Mouse (Mus musculus): ENCODE measurements at regions not wholly inside any gene's neighbourhood (a gene's known extent, or its start where the extent isn't known, plus 50 kb on each side); places are given as distances from the start of the nearest gene placed in this dataset.
"Not testable (repeated sequence)": the region's sequence is repeated elsewhere in the genome, so short reads cannot be mapped to it uniquely, and the experiment has no call there.

GRCm38 (mm10) chr14:86599511-86599910, 541.5 kb downstream of the Diaph3 start:
- DNase-seq (ENCODE audit: low spot score) (no peak), ATAC-seq (replicated peaks; ENCODE audit: low FRiP score) (no peak)
- Histone ChIP-seq H3K9ac (ENCODE audit: low read length) (no peak overlapping the region), H3K4me3 (ENCODE audit: low read depth, low read length) (no peak overlapping the region), H3K27ac (ENCODE audit: low read depth, low read length) (no peak overlapping the region), H3K27me3 (ENCODE audit: control insufficient read depth, insufficient read depth, low read length) (no peaks in the 10 kb centered on the region), H3K4me2 (ENCODE audit: low read depth, low read length, severe bottlenecking) (no peak overlapping the region), H3K4me1 (replicated peaks; ENCODE audit: control insufficient read depth, insufficient read depth, low read length) (no peaks in the 10 kb centered on the region), H3K9me3 (ENCODE audit: control insufficient read depth, low read length) (no peaks in the 10 kb centered on the region), H3K36me3 (ENCODE audit: control insufficient read depth, insufficient read depth, low read length) (no peaks in the 10 kb centered on the region)
- 90% methylated on average over 3 of the region's 3 CpGs for WGBS

- DNase-seq (ENCODE audit: low spot score), result no peak
- H3K4me2 ChIP-seq (ENCODE audit: low read depth, low read length, severe bottlenecking), result no peak overlapping the region
- no peak overlapping the region for H3K27ac ChIP-seq (ENCODE audit: low read depth, low read length)
- no peaks in the 10 kb centered on the region for H3K27me3 ChIP-seq (ENCODE audit: control insufficient read depth, insufficient read depth, low read length)
- H3K4me3 ChIP-seq (ENCODE audit: low read depth, low read length), result no peak overlapping the region
- ATAC-seq (replicated peaks; ENCODE audit: low FRiP score), result no peak
- no peaks in the 10 kb centered on the region for H3K4me1 ChIP-seq (replicated peaks; ENCODE audit: control insufficient read depth, insufficient read depth, low read length)
- H3K9me3 ChIP-seq (ENCODE audit: control insufficient read depth, low read length), result no peaks in the 10 kb centered on the region
- WGBS, result 84% methylated on average over 2 of the region's 2 CpGs
- H3K9ac ChIP-seq (ENCODE audit: low read length), result no peak overlapping the region
- H3K36me3 ChIP-seq (ENCODE audit: control insufficient read depth, insufficient read depth, low read length), result no peaks in the 10 kb centered on the region
Measured at GRCm38 (mm10) chr14:86588525-86588924, 552.5 kb downstream of the Diaph3 start.

GRCm38 (mm10) chr14:86585959-86586358, 555.1 kb downstream of the Diaph3 start:
- H3K27ac ChIP-seq (ENCODE audit: low read depth, low read length); ATAC-seq (replicated peaks; ENCODE audit: low FRiP score); DNase-seq (ENCODE audit: low spot score); H3K9ac ChIP-seq (ENCODE audit: low read length); H3K4me2 ChIP-seq (ENCODE audit: low read depth, low read length, severe bottlenecking); H3K36me3 ChIP-seq (ENCODE audit: control insufficient read depth, insufficient read depth, low read length); H3K4me3 ChIP-seq (ENCODE audit: low read depth, low read length); H3K9me3 ChIP-seq (ENCODE audit: control insufficient read depth, low read length); H3K27me3 ChIP-seq (ENCODE audit: control insufficient read depth, insufficient read depth, low read length); H3K4me1 ChIP-seq (replicated peaks; ENCODE audit: control insufficient read depth, insufficient read depth, low read length): not testable (repeated sequence)
- 32% methylated on average over 5 of the region's 5 CpGs for WGBS

- Histone ChIP-seq H3K27ac (ENCODE audit: low read depth, low read length) (no peak overlapping the region), H3K4me1 (replicated peaks; ENCODE audit: control insufficient read depth, insufficient read depth, low read length) (no peaks in the 10 kb centered on the region), H3K36me3 (ENCODE audit: control insufficient read depth, insufficient read depth, low read length) (no peaks in the 10 kb centered on the region), H3K4me3 (ENCODE audit: low read depth, low read length) (no peak overlapping the region), H3K9ac (ENCODE audit: low read length) (no peak overlapping the region), H3K9me3 (ENCODE audit: control insufficient read depth, low read length) (no peaks in the 10 kb centered on the region), H3K27me3 (ENCODE audit: control insufficient read depth, insufficient read depth, low read length) (no peaks in the 10 kb centered on the region), H3K4me2 (ENCODE audit: low read depth, low read length, severe bottlenecking) (no peak overlapping the region)
- DNase-seq (ENCODE audit: low spot score) (no peak), ATAC-seq (replicated peaks; ENCODE audit: low FRiP score) (peak; percentile 66; the same call in 1 of the 2 replicates)
- 61% methylated on average over 2 of the region's 2 CpGs for WGBS
Measured at GRCm38 (mm10) chr14:86562728-86563127, 578.3 kb downstream of the Diaph3 start.

DNA sequence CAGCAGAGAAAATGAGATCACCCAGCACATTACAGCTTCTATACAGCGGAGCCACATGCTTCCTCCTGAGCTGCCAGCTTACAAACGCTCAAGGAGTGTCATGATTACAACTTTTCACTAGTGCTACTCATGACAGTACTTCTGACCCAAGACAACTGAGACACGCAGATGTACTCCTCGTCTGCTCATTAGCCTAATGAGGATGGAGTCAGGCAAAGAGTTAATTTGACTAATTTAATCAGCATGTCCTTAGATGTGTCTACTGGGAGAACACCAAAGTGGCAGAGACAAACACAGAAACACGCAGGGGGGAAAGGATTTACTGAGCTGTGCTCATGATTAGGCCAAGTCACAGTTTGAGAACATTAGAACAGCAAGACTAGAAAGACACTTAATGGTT, 603.0 kb downstream of the Diaph3 start:
- Histone ChIP-seq H3K4me2 (ENCODE audit: low read depth, low read length, severe bottlenecking) (no peak overlapping the region), H3K9me3 (ENCODE audit: control insufficient read depth, low read length) (no peaks in the 10 kb centered on the region), H3K4me1 (replicated peaks; ENCODE audit: control insufficient read depth, insufficient read depth, low read length) (no peaks in the 10 kb centered on the region), H3K4me3 (ENCODE audit: low read depth, low read length) (no peak overlapping the region), H3K27me3 (ENCODE audit: control insufficient read depth, insufficient read depth, low read length) (no peaks in the 10 kb centered on the region), H3K27ac (ENCODE audit: low read depth, low read length) (no peak overlapping the region), H3K9ac (ENCODE audit: low read length) (no peak overlapping the region), H3K36me3 (ENCODE audit: control insufficient read depth, insufficient read depth, low read length) (no peaks in the 10 kb centered on the region)
- ATAC-seq (replicated peaks; ENCODE audit: low FRiP score), result no peak
- WGBS, result 60% methylated on average over 5 of the region's 5 CpGs
- DNase-seq (ENCODE audit: low spot score), result no peak

GRCm38 (mm10) chr14:86536341-86537027, 604.6 kb downstream of the Diaph3 start:
- Histone ChIP-seq H3K27me3 (ENCODE audit: control insufficient read depth, insufficient read depth, low read length) (no peaks in the 10 kb centered on the region), H3K4me2 (ENCODE audit: low read depth, low read length, severe bottlenecking) (no peak overlapping the region), H3K36me3 (ENCODE audit: control insufficient read depth, insufficient read depth, low read length) (no peaks in the 10 kb centered on the region), H3K4me1 (replicated peaks; ENCODE audit: control insufficient read depth, insufficient read depth, low read length) (no peaks in the 10 kb centered on the region), H3K9me3 (ENCODE audit: control insufficient read depth, low read length) (no peaks in the 10 kb centered on the region), H3K4me3 (ENCODE audit: low read depth, low read length) (no peak overlapping the region), H3K27ac (ENCODE audit: low read depth, low read length) (no peak overlapping the region), H3K9ac (ENCODE audit: low read length) (no peak overlapping the region)
- no peak for ATAC-seq (replicated peaks; ENCODE audit: low FRiP score)
- WGBS, result 79% methylated on average over 1 of the region's 1 CpGs
- DNase-seq (ENCODE audit: low spot score), result no peak

DNA sequence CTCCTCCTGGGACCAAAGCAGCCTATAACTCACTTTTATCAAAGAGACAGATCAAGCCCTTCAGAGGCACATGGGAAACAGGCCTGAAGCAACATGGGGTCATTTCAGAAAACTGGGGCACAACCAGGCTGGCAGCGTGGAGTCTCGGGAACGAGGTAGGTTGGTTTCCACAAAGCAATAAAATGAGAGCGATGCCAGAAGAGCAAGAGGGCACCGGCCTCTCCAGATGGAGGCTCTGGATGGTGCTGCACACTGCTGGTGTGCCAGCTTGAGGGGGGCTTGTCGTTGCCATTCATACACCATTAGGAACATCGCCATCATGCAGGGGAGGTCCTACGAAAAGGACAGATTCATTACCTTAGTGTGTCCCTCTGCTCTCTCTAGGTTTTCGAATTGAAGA, 630.6 kb downstream of the Diaph3 start:
- DNase-seq (ENCODE audit: low spot score), result no peak
- H3K4me2 ChIP-seq (ENCODE audit: low read depth, low read length, severe bottlenecking), result no peak overlapping the region
- no peak for ATAC-seq (replicated peaks; ENCODE audit: low FRiP score)
- no peaks in the 10 kb centered on the region for H3K4me1 ChIP-seq (replicated peaks; ENCODE audit: control insufficient read depth, insufficient read depth, low read length)
- H3K27me3 ChIP-seq (ENCODE audit: control insufficient read depth, insufficient read depth, low read length), result no peaks in the 10 kb centered on the region
- H3K36me3 ChIP-seq (ENCODE audit: control insufficient read depth, insufficient read depth, low read length), result no peaks in the 10 kb centered on the region
- H3K9me3 ChIP-seq (ENCODE audit: control insufficient read depth, low read length), result no peaks in the 10 kb centered on the region
- H3K27ac ChIP-seq (ENCODE audit: low read depth, low read length), result no peak overlapping the region
- H3K9ac ChIP-seq (ENCODE audit: low read length), result no peak overlapping the region
- WGBS, result 93% methylated on average over 9 of the region's 9 CpGs
- no peak overlapping the region for H3K4me3 ChIP-seq (ENCODE audit: low read depth, low read length)

DNA sequence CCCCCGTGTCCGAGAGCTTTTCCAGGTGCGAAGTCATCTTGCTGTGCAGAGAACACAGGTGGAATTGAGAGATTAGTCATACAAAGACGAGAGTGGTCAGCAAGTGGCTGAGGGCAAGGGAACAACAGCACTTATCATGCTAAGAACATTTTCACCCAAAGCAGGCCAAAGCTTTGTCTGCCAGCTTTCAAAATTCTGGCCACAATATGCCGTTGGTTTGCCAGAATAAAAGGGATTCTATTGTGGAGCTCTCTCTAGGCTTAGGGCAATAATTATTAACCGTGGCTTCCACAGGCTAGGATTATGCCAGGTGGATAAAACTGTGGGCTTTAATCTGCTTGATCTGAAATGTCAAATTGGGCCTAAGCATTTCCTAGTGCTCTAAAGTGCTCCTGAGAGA, 631.3 kb downstream of the Diaph3 start:
- Histone ChIP-seq H3K9ac (ENCODE audit: low read length) (no peak overlapping the region), H3K4me2 (ENCODE audit: low read depth, low read length, severe bottlenecking) (no peak overlapping the region), H3K27me3 (ENCODE audit: control insufficient read depth, insufficient read depth, low read length) (no peaks in the 10 kb centered on the region), H3K4me3 (ENCODE audit: low read depth, low read length) (no peak overlapping the region), H3K27ac (ENCODE audit: low read depth, low read length) (no peak overlapping the region), H3K9me3 (ENCODE audit: control insufficient read depth, low read length) (no peaks in the 10 kb centered on the region), H3K36me3 (ENCODE audit: control insufficient read depth, insufficient read depth, low read length) (no peaks in the 10 kb centered on the region), H3K4me1 (replicated peaks; ENCODE audit: control insufficient read depth, insufficient read depth, low read length) (no peaks in the 10 kb centered on the region)
- WGBS, result 84% methylated on average over 6 of the region's 6 CpGs
- DNase-seq (ENCODE audit: low spot score), result no peak
- no peak for ATAC-seq (replicated peaks; ENCODE audit: low FRiP score)

DNA sequence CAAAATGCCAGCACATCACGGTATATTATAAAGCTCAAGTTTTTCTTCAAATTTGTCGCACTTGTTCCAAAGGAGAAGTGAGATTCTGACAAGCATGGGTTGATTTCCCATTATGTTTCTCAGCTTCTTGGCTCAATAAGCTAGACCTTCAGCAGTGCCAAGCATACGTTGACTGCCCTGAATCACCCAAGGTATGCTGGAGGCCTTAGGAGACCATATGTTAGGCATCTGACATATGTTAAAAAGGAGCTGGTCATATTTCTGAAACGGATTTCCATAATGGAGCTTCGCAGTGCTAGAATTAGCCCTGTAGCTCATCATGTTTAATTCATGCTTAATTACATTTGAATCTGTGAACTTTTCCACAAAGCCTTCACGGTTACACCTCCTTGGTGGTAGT, 634.7 kb downstream of the Diaph3 start:
- H3K27me3 ChIP-seq (ENCODE audit: control insufficient read depth, insufficient read depth, low read length), result no peaks in the 10 kb centered on the region
- no peaks in the 10 kb centered on the region for H3K36me3 ChIP-seq (ENCODE audit: control insufficient read depth, insufficient read depth, low read length)
- no peak overlapping the region for H3K27ac ChIP-seq (ENCODE audit: low read depth, low read length)
- ATAC-seq (replicated peaks; ENCODE audit: low FRiP score) (no peak), DNase-seq (ENCODE audit: low spot score) (no peak)
- H3K9ac ChIP-seq (ENCODE audit: low read length), result no peak overlapping the region
- H3K4me3 ChIP-seq (ENCODE audit: low read depth, low read length), result no peak overlapping the region
- no peaks in the 10 kb centered on the region for H3K4me1 ChIP-seq (replicated peaks; ENCODE audit: control insufficient read depth, insufficient read depth, low read length)
- H3K9me3 ChIP-seq (ENCODE audit: control insufficient read depth, low read length), result no peaks in the 10 kb centered on the region
- WGBS, result 90% methylated on average over 6 of the region's 6 CpGs
- no peak overlapping the region for H3K4me2 ChIP-seq (ENCODE audit: low read depth, low read length, severe bottlenecking)
